Mouse (Mus musculus): ENCODE measurements at regions not wholly inside any gene's neighbourhood (a gene's known extent, or its start where the extent isn't known, plus 50 kb on each side); places are given as distances from the start of the nearest gene placed in this dataset.
"Not testable (repeated sequence)": the region's sequence is repeated elsewhere in the genome, so short reads cannot be mapped to it uniquely, and the experiment has no call there.

DNA sequence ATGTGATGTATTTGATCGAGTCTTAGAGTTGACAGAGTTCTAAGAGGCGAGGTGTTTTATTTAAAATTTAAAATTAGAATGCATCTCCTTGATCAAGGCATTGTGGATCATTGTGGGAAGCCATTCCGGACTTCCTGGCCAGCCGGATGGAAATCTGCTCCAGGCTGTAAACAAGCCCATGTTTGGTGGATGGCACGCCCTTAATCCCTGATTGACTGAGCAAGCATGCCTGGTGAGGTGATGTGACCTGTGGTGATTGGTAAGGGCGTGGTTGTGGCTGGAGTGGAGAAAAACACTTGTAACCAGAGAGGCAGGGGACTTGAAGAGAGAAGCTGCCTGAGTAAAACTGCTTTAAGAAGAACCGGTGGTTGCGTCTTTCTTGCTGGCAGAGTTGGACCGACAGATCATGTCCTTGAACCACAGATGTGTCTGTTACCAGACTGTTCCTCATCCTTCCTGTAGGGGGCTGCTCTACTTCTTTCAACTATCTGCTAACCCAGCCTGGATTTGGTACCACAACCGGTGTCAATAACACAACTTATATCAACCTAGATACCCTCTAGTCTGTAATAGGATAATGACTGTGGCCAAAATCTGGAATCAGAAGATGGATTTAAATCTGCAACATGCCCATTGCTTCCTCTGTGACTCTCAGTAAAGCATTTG, 164.4 kb downstream of the Ifng start:
- no peak for DNase-seq

DNA sequence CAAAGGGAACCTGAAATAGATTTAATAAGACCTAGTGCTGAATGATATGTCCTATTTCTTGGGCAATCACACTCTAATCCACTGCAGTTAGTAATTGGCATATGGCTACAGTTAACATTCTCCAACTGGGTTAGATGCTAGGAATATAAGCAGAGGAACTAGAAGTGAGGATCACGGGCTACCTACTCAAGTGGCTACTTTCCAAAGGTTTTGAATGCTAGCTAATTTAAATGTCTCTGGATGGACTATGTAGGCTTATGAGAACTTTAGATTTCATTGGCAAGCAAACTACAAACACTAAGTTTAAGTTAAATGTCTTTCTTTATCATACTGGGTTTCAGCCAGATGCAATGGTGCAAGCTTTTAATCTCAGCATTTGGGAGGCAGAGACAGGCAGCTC, 166.6 kb downstream of the Ifng start:
- no peak for DNase-seq

DNA sequence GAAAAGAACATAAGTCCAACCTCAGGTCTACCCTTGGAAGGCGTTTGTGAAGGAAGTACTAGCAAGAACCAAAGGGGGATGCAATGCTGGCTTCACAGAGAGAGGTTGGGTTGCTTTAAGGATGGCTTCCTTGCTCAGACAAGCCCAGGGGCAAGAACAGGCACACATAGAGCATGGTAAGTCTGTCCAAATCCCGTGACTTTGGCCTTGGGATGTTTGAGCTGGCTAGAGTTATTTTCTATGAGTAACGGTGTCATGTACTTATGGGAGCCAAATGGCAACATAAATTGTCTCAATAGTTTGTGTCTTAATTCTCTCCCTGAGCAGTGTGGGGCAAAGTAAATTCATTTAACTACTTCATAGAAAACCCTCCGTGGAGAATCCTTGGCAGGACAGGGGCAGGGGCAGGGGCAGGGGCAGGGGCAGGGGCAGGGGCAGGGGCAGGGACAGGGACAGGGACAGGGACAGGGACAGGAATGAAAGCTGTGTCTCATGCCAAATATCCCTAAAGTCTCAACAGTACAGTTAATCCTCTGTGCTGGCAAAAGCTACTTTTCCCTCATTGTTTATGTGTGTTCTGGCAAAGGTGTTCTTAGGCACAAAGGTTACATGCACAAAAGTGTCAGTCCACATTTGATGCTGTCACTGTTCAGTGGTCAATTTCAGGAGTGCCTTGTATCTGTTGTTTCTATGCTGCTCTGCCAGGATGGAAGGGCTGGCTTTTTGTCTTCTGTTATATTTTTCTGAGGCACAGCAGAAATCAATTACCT, 167.7 kb downstream of the Ifng start:
- no peak for DNase-seq

DNA sequence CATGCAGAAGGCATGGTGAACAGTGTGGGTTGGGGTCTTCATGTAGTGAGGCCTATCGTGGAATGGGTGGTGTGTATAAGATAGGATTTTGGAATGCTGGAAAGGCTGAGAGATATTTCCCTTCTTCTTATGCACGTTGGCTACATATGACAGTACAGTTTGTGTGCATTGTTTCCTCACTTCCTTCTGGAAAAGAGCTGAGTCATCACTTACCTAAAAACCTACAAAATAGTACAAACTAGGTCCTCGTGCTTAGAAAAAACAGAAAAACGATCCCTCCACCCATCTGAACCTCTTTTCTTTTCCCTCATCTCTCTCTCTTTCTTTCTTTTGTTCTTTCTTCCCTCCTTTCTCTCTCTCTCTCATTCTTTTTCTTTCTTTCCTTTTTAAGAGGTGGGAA, 168.3 kb downstream of the Ifng start:
- no peak for DNase-seq

DNA sequence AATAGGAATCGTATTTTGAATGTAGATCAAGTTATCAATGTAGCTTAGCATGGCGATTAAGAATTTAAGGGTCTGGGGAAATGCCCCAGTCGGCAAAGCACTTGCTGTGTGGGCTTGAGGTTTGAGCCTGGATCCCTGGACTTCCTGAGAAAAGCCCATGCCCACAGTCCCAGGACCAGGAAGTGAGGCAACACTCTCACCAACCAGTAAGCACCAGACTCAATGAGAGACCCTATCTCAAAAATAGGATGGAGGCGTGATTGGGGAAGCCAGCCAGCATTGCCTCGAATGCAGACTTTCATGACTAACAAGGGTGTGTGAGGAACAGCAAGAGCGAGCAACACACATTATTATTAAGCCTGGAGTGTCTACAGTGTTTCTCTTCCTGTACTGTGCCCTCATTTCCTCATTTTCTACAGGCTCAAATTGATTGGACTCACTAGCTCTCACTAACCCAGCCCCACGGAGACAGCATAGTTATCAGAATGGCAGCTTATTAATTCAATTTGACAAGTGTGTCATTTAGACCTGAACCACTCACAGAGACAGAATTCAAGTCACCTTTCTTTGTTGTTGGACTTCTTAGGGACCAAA, 170.1 kb downstream of the Ifng start:
- DNase-seq, result no peak

DNA sequence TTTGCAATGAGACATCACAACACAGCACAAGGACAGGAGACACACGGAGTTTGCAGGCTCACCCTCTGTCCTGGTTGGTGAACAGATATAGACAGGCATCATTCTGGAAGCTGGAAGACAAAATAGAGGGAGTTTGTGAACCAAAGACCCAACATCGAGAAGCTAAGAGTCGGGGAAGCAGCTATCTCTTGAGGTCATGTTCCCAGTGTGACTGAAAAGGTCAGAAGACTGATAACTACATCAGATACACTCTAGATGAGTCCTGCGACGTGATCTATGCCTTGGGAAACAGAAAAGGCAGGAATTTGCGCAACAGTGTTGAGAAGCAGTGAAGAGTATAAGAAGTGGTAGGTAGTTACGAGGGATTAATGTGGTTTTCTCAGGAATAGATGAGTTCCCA, 171.2 kb downstream of the Ifng start:
- no peak for DNase-seq

DNA sequence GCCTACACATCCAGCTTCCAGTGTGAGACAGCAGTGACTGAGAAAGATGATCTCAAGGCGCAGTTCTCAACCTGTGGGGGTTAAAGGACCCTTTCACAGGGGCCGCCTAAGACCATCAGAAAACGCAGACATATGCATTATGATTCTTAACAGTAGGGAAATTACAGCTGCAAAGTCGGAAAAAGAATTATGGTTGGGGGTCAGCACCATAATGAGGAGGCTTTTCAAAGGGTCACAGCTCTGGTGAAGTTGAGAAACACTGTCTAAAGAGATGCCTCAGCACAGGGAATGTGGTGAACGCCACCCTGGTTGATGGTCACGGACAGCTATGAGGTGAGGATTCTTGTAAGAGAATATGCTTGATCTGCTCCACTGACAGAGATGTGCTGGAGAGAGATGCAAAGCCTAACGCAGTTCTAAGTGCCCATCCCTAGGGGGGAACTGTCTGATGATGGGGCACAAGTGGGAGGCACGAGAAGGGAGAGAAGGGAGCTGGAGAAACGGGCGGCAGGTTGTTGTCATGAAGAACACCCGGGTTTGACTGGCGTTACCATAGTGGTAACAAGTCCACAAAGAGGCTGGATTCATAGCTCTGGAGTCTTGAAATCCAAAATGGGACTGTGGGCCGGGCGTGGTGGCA, 172.3 kb downstream of the Ifng start:
- DNase-seq, result no peak

DNA sequence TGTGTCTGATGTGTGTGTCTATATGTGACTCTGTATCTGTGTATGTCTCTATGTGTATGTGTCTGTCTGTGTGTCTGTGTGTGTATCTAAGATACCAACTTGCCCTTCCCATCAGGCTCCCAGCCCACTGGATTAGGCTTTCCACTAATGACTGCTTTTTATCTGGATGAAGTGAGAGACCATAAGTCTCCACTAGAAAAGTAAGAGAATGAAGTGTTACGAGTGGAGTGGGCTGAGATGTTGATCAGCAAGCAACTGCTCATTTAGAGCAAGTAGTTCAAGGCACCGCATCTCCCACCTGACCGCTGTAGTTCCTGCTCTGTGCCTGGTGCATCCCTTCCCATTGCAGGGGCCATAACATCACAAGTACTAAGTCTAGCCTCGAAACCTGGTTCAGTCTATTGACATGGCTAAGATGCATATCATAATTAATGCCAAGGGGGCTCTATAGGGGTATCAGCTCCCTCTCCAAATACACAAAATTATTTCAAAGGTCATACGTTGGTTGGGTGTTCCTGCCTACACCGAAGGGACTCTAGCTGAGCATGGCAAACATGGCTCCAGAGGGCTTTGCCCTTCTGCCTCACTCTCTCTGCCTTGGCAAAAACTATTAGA, 173.5 kb downstream of the Ifng start:
- no peak for DNase-seq

DNA sequence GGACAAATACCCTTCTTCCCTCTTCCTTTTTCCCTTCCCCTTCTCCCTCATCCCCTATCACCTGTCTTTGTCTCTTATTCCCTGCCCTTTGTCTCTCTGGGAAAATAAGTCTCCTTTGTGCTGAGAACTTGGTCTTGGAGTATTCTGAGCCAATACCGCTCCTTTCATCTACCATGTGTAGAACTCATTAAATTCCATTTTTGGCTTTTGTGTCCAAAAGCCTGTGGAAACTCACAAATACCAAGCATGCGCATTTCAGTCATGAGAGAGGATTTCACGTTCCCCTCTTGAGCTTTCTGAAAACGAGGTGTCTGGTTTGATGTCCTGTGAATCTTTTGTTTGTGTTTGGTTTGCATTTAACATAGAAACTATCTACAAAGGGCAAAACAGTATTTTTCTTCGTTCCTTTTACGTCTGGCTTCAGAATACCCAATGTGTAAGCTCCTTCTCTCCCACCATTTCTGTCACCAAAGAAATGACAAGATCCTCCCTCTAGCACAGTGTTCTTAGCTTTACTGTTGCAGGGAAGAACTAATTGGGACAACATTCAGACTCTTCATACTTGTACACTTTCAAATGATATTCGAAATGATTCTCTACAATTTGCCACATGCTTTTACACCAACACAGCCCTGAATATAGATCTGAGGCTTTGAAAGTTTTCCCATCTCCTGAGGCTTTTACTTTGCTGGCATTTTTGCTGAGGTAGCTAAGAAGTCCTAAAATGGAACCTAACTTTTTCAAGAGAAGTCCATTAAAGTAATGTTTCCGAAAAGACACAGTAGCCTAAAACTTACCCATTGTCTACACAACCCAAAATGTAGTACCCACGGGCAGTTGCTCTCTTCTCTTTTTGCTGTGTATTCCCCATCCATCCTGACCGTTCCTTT, 174.5 kb downstream of the Ifng start:
- no peak for DNase-seq

DNA sequence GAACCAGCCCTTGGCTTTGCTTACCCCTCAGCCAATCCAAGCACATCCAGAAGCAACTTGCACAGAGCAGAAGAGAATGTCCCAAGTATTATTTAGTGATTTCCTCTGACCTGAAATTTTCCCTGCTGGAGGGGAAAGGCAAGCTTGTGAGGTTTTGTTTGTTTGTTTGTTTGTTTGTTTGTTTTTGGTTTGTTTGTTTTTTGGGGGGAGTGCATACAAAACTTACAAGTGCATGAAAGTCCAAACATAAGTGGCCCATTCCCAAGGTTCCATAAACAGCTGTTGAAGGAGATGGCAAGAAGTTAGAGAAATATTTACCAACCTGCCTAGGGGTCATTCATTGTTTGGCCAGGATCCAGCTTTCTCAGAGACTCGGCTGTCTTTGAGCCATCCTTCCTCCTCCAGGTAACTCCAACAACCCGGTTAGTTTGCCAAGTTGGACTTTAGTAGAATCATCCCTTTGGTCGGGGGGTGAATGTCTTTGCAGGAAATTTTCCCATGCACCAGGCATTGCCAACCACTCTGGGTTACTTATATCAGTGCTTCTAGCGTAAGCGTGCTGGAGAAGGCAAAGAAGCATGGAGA, 175.3 kb downstream of the Ifng start:
- no peak for DNase-seq

DNA sequence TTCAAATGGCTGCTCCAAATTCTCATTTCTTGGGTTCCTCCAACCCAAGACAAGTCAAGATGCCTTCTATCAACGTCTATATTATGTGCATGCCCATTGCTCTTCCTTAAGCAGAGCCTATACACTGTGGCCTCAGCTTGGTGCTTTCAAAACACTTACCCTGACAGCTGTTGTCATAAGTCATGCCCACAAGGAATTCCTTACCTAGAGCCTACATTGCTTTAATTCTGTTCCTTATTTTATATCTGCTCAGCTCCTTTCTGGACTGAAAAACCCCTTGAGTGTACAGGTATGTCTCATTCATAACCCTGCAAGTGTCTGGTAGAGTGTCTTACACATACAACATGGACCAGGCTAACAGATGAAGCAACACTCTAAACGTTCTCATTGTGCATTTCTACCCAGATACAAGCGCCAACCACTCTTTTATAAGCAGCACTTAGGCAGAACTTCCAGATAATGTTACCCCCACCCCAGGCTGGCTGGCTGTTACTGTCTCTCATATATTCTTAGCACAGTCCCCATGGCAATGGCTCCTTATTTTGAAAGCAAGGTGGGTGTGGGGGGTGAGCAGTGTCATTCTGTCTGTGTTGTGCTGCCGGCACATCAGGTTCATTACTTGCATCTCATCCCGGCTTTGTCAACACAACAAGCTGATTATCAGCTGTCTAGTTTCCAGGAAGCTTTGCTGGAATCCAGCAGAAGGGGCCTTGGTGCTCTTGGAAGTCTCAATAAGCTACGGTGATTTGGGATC, 176.6 kb downstream of the Ifng start:
- DNase-seq, result no peak

DNA sequence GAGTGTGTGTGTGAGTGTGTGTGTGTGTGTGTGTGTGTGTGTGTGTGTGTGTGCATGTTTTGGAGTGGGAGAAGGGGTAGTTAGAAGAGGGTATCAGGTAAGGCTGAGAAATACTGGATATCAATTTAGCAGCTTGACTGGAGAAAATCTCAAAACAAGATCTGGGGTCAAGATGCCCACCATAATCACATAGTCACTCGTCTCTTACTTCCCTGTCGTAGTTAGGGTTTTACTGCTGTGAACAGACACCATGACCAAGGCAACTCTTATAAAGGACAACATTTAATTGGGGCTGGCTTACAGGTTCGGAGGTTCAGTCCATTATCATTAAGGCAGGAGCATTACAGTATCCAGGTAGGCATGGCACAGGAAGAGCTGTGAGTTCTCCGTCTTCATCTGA, 177.4 kb downstream of the Ifng start:
- DNase-seq, result not testable (repeated sequence)

DNA sequence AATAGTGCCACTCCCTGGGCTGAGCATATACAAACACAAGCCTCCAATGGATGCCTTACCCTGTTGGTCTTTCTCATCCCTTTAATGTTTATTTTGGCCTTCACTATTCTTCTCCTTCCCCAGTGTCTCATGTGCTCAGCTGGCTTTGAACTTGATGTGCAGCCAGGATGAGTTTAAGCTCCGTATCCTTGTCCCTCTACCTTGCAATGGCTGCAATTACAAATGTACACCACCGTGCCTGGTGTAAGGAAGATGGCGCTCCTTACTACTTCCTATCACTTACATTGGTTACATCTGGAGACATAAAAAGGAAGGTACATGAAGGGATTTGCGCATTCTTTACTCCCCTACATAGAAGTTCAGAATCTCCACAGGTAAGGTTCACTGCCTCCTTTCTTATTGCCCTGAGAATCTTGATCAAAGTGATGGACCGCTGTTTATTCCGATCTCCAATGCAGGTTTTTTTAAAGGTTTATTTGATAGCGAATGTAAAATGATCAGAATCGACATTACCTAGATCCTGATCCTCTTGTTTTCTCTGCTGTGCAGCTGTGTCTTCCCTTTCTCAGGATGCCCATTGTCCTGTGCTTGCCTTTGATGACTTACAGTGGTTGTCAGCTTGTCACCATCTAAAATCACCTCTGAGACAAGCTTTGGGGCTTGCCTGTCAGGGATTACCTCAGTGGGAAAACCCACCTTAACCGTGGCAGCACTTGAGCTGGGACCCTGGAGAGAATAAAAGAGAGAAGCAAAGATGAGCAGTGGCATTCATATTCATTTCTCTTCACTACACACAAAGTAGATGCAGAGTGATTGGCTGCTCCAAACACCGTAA, 178.1 kb downstream of the Ifng start:
- DNase-seq, result no peak

DNA sequence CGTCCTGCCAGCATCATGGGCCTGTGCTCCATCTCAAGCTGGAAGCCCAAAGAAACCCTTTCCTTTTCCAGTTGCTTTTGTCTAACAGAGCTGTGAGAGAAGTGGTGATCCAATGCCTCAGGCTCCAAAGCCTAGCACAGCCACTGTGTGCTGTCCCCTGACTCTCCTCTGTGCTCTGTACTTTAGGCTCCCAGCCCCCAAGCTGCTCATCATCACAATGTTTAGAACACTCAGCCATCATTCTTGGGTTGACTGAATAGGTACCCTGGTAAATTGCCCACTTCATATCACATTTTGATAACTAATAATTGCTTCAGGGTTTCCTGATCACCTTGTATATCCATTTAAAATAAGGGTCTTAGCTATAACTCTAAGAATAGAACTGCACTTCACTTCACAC, 178.8 kb downstream of the Ifng start:
- no peak for DNase-seq

DNA sequence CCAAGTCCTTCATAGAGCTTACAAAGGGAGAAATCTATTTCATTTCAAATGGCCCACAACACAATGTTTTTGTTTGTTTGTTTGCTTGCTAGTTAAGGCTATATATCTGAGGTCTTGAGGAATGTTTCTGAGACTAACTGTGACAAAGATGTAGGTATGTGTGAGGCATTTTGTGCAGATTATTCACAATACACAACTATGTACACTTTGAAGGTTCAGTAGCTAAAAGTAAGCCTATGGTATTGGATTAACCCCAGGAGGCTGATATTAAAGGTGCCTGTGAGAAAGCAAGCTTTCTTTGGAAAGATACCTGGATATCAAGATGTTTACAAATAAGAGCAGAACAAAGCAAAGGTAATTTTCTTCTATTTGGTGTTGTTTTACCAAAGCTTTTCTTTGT, 179.8 kb downstream of the Ifng start:
- DNase-seq, result no peak

DNA sequence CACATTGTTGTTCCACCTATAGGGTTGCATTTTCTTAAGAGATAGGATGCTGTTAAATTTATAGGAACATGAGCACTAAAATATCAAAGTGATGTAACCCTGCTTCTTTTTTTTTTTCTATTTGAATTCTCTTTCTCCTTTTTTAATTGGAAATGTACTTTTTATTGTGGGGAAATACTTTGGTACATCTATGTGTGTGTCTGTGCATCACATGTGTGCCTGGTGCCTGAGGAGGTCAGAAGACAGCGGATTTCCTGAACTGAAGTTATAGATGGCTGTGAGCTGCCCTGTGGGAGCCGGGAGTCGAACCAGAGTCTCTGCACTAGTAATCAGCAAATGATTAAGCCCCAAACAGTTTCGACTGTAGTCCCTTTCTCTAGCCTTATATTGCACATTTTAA, 180.7 kb downstream of the Ifng start:
- no peak for DNase-seq

DNA sequence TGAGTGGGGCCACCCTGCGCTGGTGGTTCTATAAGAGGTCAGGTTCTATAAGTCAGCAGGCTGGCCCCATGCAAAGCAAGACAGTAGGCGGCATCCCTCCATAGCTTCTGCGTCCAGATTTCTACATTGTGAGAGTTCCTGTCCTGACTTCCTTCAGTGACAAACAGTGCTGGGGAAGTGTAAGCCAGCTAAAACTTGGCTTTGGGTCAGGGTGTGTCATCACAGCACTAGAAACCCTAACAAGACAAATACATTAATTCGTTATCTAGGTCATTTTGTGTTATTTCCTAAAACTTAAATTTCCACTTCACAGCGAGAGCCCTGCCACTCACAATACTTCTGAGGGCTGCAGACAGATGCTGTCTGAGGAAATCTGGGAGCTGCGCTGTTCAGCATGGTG, 181.3 kb downstream of the Ifng start:
- no peak for DNase-seq

DNA sequence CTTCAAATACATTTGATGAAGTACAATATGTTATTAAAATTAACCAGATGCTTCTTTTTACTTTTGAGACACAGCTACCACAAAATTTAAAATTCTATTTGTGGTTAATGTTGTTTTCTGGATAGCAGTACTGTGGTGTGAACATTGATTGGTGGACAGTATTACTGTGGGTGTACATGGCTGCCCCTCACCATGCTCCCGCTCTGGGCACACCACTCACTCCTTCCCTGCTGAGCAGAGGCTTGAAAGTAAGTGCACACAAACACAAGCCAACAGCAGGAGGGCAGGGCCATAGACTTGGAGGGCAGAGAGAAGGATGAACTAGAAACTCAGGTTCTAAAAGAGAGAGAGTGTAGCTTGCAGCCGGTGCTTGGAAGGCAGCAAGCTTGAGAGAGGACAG, 182.1 kb downstream of the Ifng start:
- no peak for DNase-seq

DNA sequence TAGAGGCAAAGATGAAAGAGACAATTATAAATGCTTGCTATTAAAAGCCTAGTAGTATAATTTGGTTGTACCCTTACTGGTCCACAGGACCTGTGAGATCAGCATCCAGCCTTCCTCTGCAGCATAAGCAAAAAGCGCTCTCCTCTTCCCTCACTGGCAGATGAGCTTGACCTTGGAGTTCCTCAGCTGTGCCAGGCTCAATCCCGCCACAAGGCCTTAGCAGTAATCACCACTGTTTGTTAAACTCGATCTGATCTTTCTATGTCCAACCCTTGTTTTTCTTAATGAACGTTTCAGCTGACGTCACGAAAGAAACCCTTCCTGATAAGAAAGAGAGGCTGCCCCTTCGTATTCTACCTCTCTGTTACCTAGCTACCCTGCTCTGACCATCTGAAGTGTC, 183.5 kb downstream of the Ifng start:
- DNase-seq, result no peak

DNA sequence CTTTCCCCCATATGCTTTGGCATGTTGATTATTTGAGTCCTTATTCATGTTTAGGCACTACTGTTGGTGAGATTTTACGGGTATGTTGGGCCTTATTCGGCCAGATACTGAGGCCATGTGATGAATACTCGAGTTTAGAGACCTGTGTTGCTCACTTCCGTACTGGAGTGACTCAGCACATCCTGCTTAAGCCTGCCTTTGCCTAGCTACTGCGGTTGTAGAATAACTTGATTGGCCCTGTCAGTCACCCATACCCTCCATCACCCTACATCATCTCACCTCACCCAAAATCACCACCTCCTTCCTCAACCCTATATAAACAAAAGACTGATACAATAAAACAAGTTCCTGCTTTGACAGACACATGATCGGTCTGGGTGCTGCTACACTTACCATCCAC, 187.2 kb downstream of the Ifng start:
- no peak for DNase-seq
